Mouse (Mus musculus): ENCODE results near the gene Dtx3.

DNA sequence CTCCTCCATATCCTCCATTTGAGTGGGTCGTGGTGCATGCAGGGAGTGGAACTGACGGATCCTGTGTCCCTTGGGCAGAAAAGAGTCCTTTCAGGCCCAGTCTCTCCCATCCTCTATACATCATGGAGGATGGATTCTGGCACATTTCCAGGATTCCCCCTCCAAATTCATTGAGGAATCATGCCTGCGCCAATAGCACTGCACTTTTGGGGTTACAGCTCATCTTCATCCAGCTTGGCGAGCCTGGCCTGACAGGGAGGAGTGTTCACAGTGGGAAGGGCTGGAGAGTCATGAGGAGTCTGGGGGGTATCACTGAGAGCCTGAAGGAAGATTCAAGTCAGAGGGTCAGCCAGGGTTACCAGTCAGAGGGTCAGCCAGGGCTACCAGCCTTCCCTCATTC is 12.9 kb downstream of the Dtx3 start:
- TF ChIP-seq ZC3H11A (IDR thresholded peaks at IDR 0.05; ENCODE audit: borderline replicate concordance, low read depth, low read length), result no peak
- TF ChIP-seq CHD2 (IDR thresholded peaks at IDR 0.05; ENCODE audit: low read depth, low read length), result no peak

All from ES-E14 (cell line).